Mouse (Mus musculus) c-Kit-positive CD71-negative TER-119-negative erythroid progenitor cells, embryonic 14.5 days (primary cell): Measurements from ENCODE around the gene Gm5767.
"Not testable (repeated sequence)": the region's sequence is repeated elsewhere in the genome, so short reads cannot be mapped to it uniquely, and the experiment has no call there.

Experiments
- DNase-seq: peaks from one replicate; pipeline ENCODE4 v3.0.0-alpha.2; 2013; ENCODE audit warnings: low read depth

The Gm5767 gene

GRCm38 (mm10) chr16:8714851-8715250 is 34.3 kb downstream of the Gm5767 start:
- no peak for DNase-seq

DNA sequence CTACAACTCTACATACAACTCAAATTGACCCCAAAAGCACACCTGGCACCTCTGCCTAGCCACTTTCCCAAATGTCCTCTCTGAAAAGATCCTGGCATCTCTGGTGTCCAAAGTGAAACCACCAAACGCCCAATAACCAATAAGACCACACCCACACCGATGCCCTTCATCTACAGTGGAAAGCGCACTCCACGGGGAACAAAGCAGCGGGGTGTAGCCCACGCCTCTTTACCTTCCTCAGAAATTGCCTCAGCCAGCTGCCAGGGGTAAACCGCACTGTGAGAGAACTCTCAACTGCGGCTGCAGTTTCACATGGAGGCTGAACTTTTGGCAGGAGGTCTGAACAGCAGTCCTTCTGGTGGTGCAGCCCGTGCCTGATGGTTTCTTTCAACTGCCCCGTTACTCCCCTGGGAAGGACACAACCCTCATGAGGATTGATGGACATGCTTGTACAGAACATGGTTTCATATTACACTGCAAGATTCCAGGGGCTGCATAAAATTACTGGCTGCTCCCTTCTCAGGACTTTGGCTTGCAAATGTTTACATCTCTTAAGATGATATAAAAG is 35.0 kb downstream of the Gm5767 start:
- no peak for DNase-seq

- no peak for DNase-seq
Observed at GRCm38 (mm10) chr16:8716300-8716699, 35.7 kb downstream of the Gm5767 start.

GRCm38 (mm10) chr16:8717744-8718143 is 37.2 kb downstream of the Gm5767 start:
- no peak for DNase-seq

DNA sequence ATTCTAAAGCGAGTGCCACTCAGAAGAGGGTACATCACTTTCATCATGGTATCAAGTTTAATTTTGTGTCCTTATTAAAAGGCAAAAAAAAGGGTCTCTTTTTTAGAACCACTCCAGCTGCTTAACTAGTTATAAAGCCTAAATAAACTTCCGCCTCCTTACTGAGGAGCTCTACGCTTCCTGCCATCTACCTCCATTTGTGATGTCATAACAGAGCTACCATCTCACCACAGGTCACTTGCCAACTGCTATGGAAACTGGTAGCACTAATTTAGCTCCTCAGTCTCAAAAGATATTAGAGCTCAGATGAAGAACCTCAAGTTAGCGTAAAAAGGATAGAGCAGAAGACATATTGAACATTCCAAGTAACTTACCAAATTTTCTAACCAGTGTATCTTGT is 39.9 kb downstream of the Gm5767 start:
- DNase-seq: no peak

- DNase-seq: no peak
Observed at GRCm38 (mm10) chr16:8724031-8724430, 43.5 kb downstream of the Gm5767 start.

DNA sequence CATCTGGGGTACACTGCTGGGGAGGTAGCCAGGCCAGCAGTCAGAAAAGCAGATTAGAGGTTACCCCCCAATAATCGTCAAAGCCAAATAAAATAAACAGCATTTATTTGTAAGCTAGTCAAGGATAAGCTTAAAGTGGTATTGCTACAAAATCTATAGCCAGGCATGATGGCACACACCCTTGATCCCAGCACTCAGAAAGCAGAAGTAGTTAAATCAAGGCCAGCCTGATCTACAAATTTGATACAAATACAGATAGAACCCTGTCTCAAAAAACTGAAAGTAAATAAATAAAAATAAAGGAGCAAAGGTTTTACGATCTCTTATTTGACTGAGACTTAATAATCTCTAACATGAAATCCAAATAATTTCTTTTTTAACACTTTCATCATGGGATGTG is 45.2 kb downstream of the Gm5767 start:
- DNase-seq: no peak

GRCm38 (mm10) chr16:8728111-8728748 is 47.7 kb downstream of the Gm5767 start:
- no peak for DNase-seq

GRCm38 (mm10) chr16:8731630-8732029 is 51.1 kb downstream of the Gm5767 start:
- DNase-seq: no peak

- not testable (repeated sequence) for DNase-seq
Observed at GRCm38 (mm10) chr16:8732450-8732849, 51.9 kb downstream of the Gm5767 start.
